Mouse (Mus musculus) hematopoietic stem cell, adult 5-6 weeks (primary cell): Measurements from ENCODE around the gene Olfr1026. TPM values are rescaled to one million over a fixed set of nuclear protein-coding genes. Genes with fewer than 3 reads are reported as not detected.

ENCODE experiments used
- ATAC-seq, 2 experiments: fragments of 125-278 bp in 1 of 2; replicated peaks in 1 of 2; 2 replicates each; pipeline ENCODE4 v1.8.0; 2016 to 2017; ENCODE audit warnings: inconsistent platforms in 2 of 2, mild to moderate bottlenecking in 2 of 2, moderate number of reproducible peaks in 2 of 2, low read depth in 1 of 2, moderate TSS enrichment in 1 of 2; ENCODE audit not compliant: low FRiP score in 2 of 2, poor library complexity in 2 of 2, severe bottlenecking in 2 of 2, insufficient read depth in 1 of 2, low TSS enrichment in 1 of 2
- total RNA-seq: library from RNA; stranded (forward); fragments of 172-1452, 232-1000 nt; gene quantifications from 2 replicates; pipeline ENCODE4 v1.2.3, GENCODE M21; 2017

The Olfr1026 gene
- not detected in 2 replicates for total RNA-seq

DNA sequence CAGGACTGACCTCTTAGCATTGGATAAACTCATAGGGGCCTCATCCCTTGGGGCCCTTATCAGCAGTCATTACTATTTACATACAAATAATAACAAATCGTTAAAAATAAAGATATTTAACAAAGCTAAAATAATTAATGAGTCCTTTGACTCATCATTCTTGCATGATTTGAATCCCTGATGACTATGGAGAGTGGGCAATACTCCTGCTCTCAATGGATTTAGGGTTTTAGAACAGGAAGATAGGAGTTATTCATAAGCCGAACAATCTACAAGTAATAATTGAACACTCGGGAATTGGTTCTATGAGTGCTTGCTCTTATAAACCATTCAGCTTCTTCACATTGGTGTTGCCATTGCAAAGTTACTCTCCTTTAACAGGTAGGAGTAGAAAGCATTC is at the start of gene Olfr1026:
Gene Olfr1026, plus strand, starts transcription at position 301 of the 400 bp plus-strand sequence.
- no peak for ATAC-seq

DNA sequence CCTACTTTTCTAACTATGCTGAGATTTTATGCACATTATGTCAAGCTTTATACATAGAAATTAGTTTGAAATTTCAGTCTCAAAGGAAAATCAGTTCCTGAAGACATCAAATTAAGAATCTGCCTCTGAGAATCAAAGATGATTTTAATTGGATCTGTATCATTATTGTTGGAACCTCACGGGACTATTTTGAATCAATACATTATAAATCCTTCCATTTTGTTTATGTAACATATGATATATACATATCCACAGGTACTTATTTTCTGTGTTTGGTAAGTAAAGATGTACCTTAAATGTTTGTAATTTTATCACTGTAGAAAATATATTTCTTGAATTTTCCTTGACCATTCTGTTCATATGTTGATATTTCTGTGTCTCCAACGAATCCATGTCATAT is 36.0 kb upstream of the Olfr1026 start, which contains the start of gene Olfr1023:
Gene Olfr1023, plus strand, starts transcription at position 301 of the 400 bp plus-strand sequence.
- no peak for ATAC-seq

DNA sequence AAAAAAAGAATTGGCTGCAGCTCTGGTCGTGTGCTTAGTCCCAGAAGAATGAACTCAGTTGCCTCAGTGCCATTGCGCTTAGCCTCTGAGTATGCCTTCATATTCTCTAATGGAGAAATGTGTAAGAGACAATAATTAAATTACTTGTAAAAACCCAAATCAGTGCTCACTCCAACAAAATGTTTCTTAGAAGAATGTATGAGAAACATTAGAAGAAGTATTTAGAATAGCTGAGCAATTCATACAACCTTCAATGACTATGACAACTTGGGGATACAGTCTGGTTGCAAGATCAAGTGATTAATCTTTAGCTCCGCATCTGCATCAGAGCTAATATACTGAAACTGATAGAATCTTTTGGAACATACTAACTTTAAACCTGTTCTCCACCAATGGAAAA is 16.4 kb upstream of the Olfr1026 start, which contains the start of gene Olfr1024:
Gene Olfr1024, minus strand, starts transcription at position 101 of the 400 bp plus-strand sequence.
- ATAC-seq: no peak

DNA sequence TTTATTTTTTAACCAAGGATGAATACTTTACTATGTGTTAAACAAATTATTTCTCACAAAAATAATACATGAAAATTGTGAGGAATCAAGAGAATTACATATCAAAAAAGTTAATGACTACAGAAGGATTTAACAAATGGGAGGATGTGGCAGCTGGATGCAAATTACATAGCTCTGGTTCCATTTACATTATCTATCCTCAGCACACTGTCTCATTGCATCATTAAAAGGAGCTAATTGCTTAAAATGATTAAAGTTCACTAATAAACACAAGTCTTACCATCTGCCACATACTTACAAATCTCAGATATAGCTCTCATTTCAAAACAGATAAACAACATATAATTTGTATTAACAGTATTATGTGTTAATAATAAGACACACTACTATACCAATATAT is 8.2 kb upstream of the Olfr1026 start:
- ATAC-seq: no peak

DNA sequence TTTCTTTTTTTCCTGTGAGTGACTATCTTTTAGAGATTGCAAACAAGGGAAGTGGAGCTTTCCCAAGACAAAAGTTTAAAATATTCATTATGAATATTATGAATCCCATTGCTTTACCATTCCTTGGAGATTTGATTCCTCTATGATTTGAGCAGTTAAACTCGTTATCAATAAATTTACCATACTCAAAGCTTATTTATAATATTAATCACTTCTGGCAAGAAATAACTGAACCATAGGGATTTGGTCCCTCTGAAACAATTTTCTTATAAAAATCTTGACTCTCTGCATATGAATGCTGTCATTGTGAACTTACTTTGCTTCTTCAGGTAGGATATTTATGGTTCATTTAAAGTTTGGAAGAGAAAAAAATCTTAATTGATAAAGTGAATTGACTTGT is 6.5 kb upstream of the Olfr1026 start, which contains the start of gene Olfr1025-ps1:
Gene Olfr1025-ps1, plus strand, starts transcription at position 301 of the 400 bp plus-strand sequence.
- ATAC-seq: no peak

DNA sequence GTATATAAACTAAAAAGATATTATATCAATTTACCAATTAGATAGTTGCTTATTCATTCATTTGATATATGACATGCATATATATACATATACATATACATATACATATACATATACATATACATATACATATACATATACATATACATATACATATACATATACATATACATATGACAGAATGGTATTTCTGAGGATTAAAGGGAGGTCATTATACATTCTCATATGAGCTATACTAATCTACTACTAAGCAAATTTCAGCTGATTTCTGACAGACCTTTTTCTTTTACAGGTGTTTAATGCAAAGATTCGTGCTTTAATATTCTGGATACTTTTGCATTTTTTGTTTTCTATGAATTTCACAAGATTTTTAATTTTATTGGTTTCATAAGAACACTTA is 28.8 kb downstream of the Olfr1026 start, which contains the start of gene Olfr1028:
Gene Olfr1028, plus strand, starts transcription at position 301 of the 400 bp plus-strand sequence.
- ATAC-seq: no peak

DNA sequence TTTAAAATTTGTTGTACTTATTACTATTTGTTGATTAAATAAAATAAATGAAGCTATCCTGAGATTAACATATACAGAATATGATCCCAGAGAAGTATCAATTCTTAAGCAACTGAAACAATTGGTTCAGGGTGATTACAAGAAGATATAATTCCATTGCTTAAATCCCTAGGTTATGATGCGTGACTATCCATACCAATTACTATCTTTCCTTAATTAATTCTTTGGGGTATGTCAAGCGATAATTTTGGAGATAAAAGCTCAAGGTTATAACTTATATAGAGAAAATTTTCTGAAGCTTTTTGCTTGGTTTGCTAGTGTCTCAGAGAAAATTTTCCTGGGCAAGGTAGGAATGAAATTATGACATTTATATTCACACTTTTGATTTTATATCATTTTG is 52.2 kb downstream of the Olfr1026 start, which contains the start of gene Olfr1029:
Gene Olfr1029, plus strand, starts transcription at position 301 of the 400 bp plus-strand sequence.
- ATAC-seq: no peak

Other genes with a start within 250 kb of the Olfr1026 start
- not detected in 2 replicates for gene Olfr1006, start 242.8 kb upstream of the Olfr1026 start, total RNA-seq
- gene Olfr1008, start 232.1 kb upstream of the Olfr1026 start, total RNA-seq: not detected in 2 replicates
- gene Olfr1009, start 206.1 kb upstream of the Olfr1026 start, total RNA-seq: not detected in 2 replicates
- not detected in 2 replicates for gene Olfr1012, start 158.8 kb upstream of the Olfr1026 start, total RNA-seq
- gene Olfr1013, start 154.5 kb upstream of the Olfr1026 start, total RNA-seq: not detected in 2 replicates
- gene Olfr1014, start 148.8 kb upstream of the Olfr1026 start, total RNA-seq: not detected in 2 replicates
- not detected in 2 replicates for gene Olfr1015, start 139.5 kb upstream of the Olfr1026 start, total RNA-seq
- gene Olfr1016, start 119.0 kb upstream of the Olfr1026 start, total RNA-seq: not detected in 2 replicates
- not detected in 2 replicates for gene Olfr1018, start 103.1 kb upstream of the Olfr1026 start, total RNA-seq
- gene Olfr1019, start 76.1 kb upstream of the Olfr1026 start, total RNA-seq: not detected in 2 replicates
- not detected in 2 replicates for gene Olfr1020, start 74.5 kb upstream of the Olfr1026 start, total RNA-seq
- gene Olfr1022, start 53.0 kb upstream of the Olfr1026 start, total RNA-seq: not detected in 2 replicates
- not detected in 2 replicates for gene Olfr1023, start 35.9 kb upstream of the Olfr1026 start, total RNA-seq
- not detected in 2 replicates for gene Olfr1024, start 16.5 kb upstream of the Olfr1026 start, total RNA-seq
- gene Olfr1025-ps1, start 6.4 kb upstream of the Olfr1026 start, total RNA-seq: not detected in 2 replicates
- not detected in 2 replicates for gene Olfr1028, start 28.9 kb downstream of the Olfr1026 start, total RNA-seq
- not detected in 2 replicates for gene Olfr1029, start 52.3 kb downstream of the Olfr1026 start, total RNA-seq
- not detected in 2 replicates for gene Olfr1030, start 57.7 kb downstream of the Olfr1026 start, total RNA-seq
- not detected in 2 replicates for gene Olfr1031, start 68.7 kb downstream of the Olfr1026 start, total RNA-seq
- gene Olfr1032, start 84.0 kb downstream of the Olfr1026 start, total RNA-seq: not detected in 2 replicates
- not detected in 2 replicates for gene Olfr1033, start 99.1 kb downstream of the Olfr1026 start, total RNA-seq
- gene Olfr1034, start 124.3 kb downstream of the Olfr1026 start, total RNA-seq: 0.06 TPM in 1 of 2 replicates, not detected in the other
- gene Olfr1036, start 152.4 kb downstream of the Olfr1026 start, total RNA-seq: not detected in 2 replicates
- not detected in 2 replicates for gene Olfr1037, start 165.8 kb downstream of the Olfr1026 start, total RNA-seq
- gene Olfr1039, start 214.4 kb downstream of the Olfr1026 start, total RNA-seq: not detected in 2 replicates
- not detected in 2 replicates for gene Olfr1040, start 225.2 kb downstream of the Olfr1026 start, total RNA-seq
- not detected in 2 replicates for gene Olfr1042, start 240.3 kb downstream of the Olfr1026 start, total RNA-seq
- not detected in 2 replicates for gene Olfr1043, start 246.0 kb downstream of the Olfr1026 start, total RNA-seq